Mouse (Mus musculus): ENCODE measurements at regions not wholly inside any gene's neighbourhood (a gene's known extent, or its start where the extent isn't known, plus 50 kb on each side); places are given as distances from the start of the nearest gene placed in this dataset.

GRCm38 (mm10) chr1:24832246-24832645, 153.8 kb downstream of the Lmbrd1 start:
- no peak for DNase-seq

GRCm38 (mm10) chr1:24866877-24867276, 188.4 kb downstream of the Lmbrd1 start:
- DNase-seq = no peak

GRCm38 (mm10) chr1:24869772-24870171, 191.3 kb downstream of the Lmbrd1 start:
- peak; percentile 7 for DNase-seq

DNA sequence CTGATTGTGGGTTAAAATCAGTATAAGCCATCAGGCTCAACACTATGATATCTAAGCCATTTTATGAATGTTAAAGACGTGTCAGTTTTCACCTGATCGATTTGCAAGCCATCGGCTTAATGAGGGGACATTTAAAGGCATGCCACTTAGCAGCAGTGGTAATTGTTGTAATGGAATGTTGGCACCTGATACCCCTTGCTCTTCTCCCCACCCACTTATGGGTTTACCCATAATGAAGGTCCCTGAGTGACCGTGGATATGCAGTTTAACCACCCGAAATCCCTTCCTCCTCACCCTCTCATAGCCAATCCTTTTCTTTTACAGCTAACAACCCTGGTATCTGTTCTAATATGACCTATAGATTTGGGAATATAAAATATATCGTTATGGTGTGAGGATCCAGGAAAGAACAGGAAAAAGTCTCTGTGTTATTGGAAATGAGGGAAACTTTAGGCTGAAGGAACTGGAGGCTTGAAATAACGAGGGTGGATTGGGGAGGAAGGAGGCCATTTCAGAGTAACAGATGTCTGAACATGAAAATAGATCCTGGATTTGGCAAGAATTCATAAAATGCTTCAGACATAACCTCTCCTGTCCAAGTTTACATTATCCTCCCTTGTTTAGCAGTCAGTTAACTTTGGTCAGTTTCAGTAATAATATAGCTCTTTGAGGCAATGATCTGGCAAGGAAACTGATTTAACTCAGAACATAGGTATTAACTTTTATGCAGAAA, 192.4 kb downstream of the Lmbrd1 start:
- DNase-seq = no peak

DNA sequence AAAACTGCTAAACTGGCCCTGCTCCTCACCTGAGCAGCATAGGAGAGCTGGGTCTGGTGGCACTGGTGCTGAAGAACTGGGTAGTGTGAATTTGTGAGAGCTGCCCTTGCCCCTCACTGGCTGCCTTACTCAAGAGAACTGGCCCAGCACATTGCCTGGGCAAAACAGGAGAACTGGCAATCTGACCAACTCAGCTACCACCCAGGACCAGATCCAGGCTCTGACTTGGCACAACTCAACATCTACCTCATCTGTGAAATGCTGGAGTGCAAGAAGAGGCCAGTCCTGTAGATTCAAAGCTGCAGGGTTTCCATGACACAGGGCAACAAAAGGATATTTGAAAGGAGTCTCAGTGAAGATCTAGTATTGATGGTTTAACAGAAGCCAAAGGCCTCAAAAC, 198.6 kb downstream of the Lmbrd1 start:
- no peak for DNase-seq

- no peak for DNase-seq
Measured at GRCm38 (mm10) chr1:24883638-24884037, 205.2 kb downstream of the Lmbrd1 start.

DNA sequence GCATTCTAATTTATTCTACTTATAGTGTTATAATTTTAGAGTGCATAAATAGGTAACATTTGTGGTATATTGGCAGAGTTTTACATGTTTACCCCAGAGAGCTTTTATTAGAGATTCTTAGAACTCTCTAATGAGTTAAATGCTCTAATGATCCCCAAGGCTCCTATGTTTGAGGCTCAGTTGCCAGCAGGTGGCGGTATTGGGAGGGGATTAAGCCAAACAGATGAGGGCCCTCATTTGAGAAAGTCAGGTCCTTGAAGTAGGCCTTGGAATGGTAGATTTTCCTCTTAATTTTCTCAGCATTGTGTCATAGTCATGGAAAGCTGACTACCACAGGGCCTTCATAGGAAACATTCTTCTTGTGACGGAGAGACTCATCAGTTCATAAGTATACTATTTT, 222.8 kb downstream of the Lmbrd1 start:
- DNase-seq = peak; percentile 76

DNA sequence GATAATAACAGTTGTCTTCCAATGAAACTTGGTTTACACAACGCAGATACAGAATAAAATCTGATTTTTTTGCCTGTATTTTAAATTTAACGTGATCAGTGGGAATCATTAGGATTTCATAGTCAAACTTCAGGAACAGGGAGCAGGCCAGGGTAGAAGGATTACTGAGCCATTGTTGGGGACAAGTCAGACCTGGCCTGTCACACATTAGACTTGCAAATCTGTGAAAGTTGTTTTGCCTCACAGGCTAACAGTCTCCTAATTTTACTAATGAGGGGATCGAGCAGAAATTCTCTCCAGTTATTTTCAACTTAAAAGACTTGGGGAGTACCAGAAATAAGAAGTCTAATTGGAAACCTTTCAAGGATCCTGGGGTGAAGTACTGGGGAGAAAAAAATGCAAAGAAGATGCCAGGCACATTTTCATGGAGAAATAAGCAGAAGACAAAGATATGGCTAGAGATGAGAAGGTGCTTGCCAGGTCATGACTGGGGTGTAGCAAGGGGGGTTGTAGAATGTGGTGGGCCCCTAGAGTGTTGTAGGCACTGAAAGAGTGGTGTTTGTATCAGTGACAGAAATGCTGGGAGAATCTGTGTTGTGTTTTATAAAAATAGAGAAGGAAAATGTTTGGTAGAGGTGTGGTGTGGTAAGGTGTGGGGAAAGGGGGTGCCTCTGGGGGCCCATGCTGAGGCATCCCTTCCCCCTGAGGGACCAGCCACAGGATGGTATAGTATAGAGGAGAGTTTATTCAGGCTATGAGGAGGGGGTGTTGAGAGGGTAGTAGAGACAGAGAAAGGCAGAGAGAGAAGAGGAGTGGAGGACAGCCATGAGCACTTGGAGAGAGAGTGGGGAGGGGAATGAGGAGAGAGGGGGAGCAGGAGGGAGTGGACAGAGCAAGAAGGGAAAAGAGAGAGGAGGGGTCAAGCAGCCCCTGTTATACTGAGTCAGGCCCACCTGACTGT, 260.2 kb downstream of the Lmbrd1 start:
- DNase-seq = peak; percentile 2

- DNase-seq = no peak
Measured at GRCm38 (mm10) chr1:24942757-24943296, 264.4 kb downstream of the Lmbrd1 start.

GRCm38 (mm10) chr1:24943451-24943850, 265.0 kb downstream of the Lmbrd1 start:
- DNase-seq = no peak

DNA sequence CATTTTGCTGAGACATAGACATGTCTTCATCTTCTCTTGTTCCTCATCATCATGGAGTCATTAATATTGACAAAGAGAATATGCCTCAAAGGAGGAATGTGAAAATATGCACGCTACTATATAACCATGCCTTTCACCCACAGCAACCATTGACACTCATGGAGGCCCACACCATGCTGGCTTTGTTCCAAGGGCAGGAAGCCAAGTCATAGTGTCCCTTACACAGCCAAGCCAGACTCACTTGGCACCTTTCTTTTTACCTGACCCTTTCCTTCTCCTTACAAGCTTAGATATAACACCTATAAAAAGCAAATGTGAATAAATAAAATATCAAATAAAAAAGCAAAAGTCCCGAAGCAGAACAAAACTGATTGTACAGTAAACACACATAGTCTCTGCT, 294.3 kb downstream of the Lmbrd1 start:
- DNase-seq = no peak

GRCm38 (mm10) chr1:25008456-25009169, 330.2 kb downstream of the Lmbrd1 start:
- DNase-seq = peak; percentile 46

DNA sequence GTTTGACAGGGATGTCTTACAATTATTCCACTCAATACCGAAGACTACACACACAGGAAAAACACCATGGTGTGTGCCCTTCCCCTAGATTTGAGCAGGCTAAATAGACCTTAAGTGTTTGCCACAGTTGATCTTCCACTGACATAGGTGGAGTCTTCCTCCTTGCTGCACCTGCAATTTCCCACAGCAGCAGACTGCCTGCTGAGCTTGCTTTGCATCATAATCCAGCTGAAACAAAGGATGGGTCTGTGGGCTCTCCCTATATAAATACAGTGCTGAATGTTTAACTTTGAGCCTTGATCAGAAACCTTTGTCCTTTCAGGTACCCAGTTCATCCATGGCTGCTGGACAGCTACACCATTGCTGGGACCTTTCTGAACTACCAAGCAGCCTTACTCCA, 334.3 kb downstream of the Lmbrd1 start:
- DNase-seq = no peak
